Mouse (Mus musculus) skeletal muscle tissue, adult 2 months (tissue): ENCODE measurements around the gene Rimbp2.

Source experiments
- DNase-seq: peaks from one replicate; pipeline ENCODE4 v3.0.0-alpha.2; 2012; ENCODE audit warnings: low read depth, low spot score

Rimbp2 gene

GRCm38 (mm10) chr5:128935359-128935899, 17.9 kb downstream of the Rimbp2 start:
- DNase-seq, result no peak

- no peak for DNase-seq
Observed at GRCm38 (mm10) chr5:128932776-128933175, 20.5 kb downstream of the Rimbp2 start.

- DNase-seq, result no peak
Observed at GRCm38 (mm10) chr5:128925073-128925472, 28.2 kb downstream of the Rimbp2 start.

GRCm38 (mm10) chr5:128920112-128920511, 33.2 kb downstream of the Rimbp2 start:
- no peak for DNase-seq

- DNase-seq, result no peak
Observed at GRCm38 (mm10) chr5:128917116-128917959, 35.9 kb downstream of the Rimbp2 start.

- DNase-seq, result no peak
Observed at GRCm38 (mm10) chr5:128913820-128914219, 39.5 kb downstream of the Rimbp2 start.

GRCm38 (mm10) chr5:128912374-128912773, 40.9 kb downstream of the Rimbp2 start:
- no peak for DNase-seq

GRCm38 (mm10) chr5:128911593-128911992, 41.7 kb downstream of the Rimbp2 start:
- no peak for DNase-seq

GRCm38 (mm10) chr5:128904113-128904512, 49.2 kb downstream of the Rimbp2 start:
- DNase-seq, result no peak

GRCm38 (mm10) chr5:128903120-128903519, 50.2 kb downstream of the Rimbp2 start:
- no peak for DNase-seq

GRCm38 (mm10) chr5:128899971-128900370, 53.3 kb downstream of the Rimbp2 start:
- DNase-seq, result no peak

- DNase-seq, result no peak
Observed at GRCm38 (mm10) chr5:128894921-128895320, 58.4 kb downstream of the Rimbp2 start.

- no peak for DNase-seq
Observed at GRCm38 (mm10) chr5:128887546-128887945, 65.7 kb downstream of the Rimbp2 start.

GRCm38 (mm10) chr5:128884320-128884719, 69.0 kb downstream of the Rimbp2 start:
- no peak for DNase-seq

GRCm38 (mm10) chr5:128879092-128879491, 74.2 kb downstream of the Rimbp2 start:
- DNase-seq, result no peak

GRCm38 (mm10) chr5:128877425-128878035, 75.8 kb downstream of the Rimbp2 start:
- DNase-seq, result no peak

- no peak for DNase-seq
Observed at GRCm38 (mm10) chr5:128871706-128872105, 81.6 kb downstream of the Rimbp2 start.

- DNase-seq, result no peak
Observed at GRCm38 (mm10) chr5:128866811-128867210, 86.5 kb downstream of the Rimbp2 start.

GRCm38 (mm10) chr5:128866291-128866690, 87.0 kb downstream of the Rimbp2 start:
- no peak for DNase-seq

GRCm38 (mm10) chr5:128863497-128863896, 89.8 kb downstream of the Rimbp2 start:
- no peak for DNase-seq

GRCm38 (mm10) chr5:128860907-128861306, 92.4 kb downstream of the Rimbp2 start:
- no peak for DNase-seq

- no peak for DNase-seq
Observed at GRCm38 (mm10) chr5:128852791-128853190, 100.5 kb downstream of the Rimbp2 start.

- DNase-seq, result no peak
Observed at GRCm38 (mm10) chr5:128847806-128848205, 105.5 kb downstream of the Rimbp2 start.
